Mouse (Mus musculus) MN1 (cell line): Measurements from ENCODE around the gene Ttyh1.

Experiments
- DNase-seq: peaks from one replicate; pipeline ENCODE4 v3.0.0-alpha.2; 2016; ENCODE audit warnings: low spot score

Gene Ttyh1

GRCm38 (mm10) chr7:4178438-4178837 lies 59.2 kb downstream of the Ttyh1 start:
- no peak for DNase-seq
